Mouse (Mus musculus) gastrocnemius, adult 2 months (tissue): Measurements from ENCODE around the gene Snd1. TPM values are rescaled to one million over a fixed set of nuclear protein-coding genes. Genes with fewer than 3 reads are reported as not detected.

Experiments
- DNase-seq: peaks from one replicate; pipeline ENCODE4 v3.0.0; 2022
- H3K27ac ChIP-seq: fragments of 200-600 bp; 2 replicates; pipeline ENCODE4 v1.8.1; 2022; ENCODE audit warnings: mild to moderate bottlenecking
- H3K4me3 ChIP-seq: fragments of 200-600 bp; 2 replicates; pipeline ENCODE4 v1.8.1; 2022; ENCODE audit warnings: mild to moderate bottlenecking, moderate library complexity
- CTCF ChIP-seq: fragments of 200-600 bp; IDR thresholded peaks from 2 replicates; pipeline ENCODE4 v1.8.1; 2022; ENCODE audit warnings: antibody characterized with exemption, mild to moderate bottlenecking, moderate library complexity
- intact Hi-C: fragments of 180-260 bp; cut with DNase I; formaldehyde crosslinking; loops from one replicate; pipeline ENCODE4 v1.15.1; 2025
- total RNA-seq, 2 experiments: library from RNA; stranded (reverse); gene quantifications; 2 replicates each; pipeline ENCODE4 v1.2.3; 2021

Gene Snd1
- total RNA-seq, 2 experiments from 2014 or later, result 40.4 to 41.0 TPM

- H3K27ac ChIP-seq, result no peak overlapping the region
- TF ChIP-seq CTCF, result no peak
Measured at GRCm38 (mm10) chr6:28853654-28854053, 378.7 kb downstream of the Snd1 start.

GRCm38 (mm10) chr6:28854598-28854997 is 379.7 kb downstream of the Snd1 start:
- intact Hi-C loops, result no loop called here
- no peak for DNase-seq
- no peak overlapping the region for H3K4me3 ChIP-seq
- 0 out of 2 replicates have a peak overlapping the region, but pooled peaks have one; percentile 46 for H3K27ac ChIP-seq
- no peak for TF ChIP-seq CTCF

More at GRCm38 (mm10) chr6:28853654-28854053, 378.7 kb downstream of the Snd1 start:
- intact Hi-C loops, result no loop called here
- no peak overlapping the region for H3K4me3 ChIP-seq
- no peak for DNase-seq

- Histone ChIP-seq H3K4me3 (no peak overlapping the region), H3K27ac (peak overlapping the region; percentile 46; the same call in 1 of the 2 replicates)
- TF ChIP-seq CTCF, result no peak
- intact Hi-C loops, result no loop called here
- peak; percentile 34 for DNase-seq
Measured at GRCm38 (mm10) chr6:28855442-28855841, 380.5 kb downstream of the Snd1 start.

GRCm38 (mm10) chr6:28856789-28857188 is 381.9 kb downstream of the Snd1 start:
- TF ChIP-seq CTCF, result no peak
- H3K4me3 ChIP-seq, result no peak overlapping the region
- H3K27ac ChIP-seq, result no peak overlapping the region
- DNase-seq, result no peak
- intact Hi-C loops, result no loop called here

- H3K27ac ChIP-seq, result peak overlapping the region; percentile 1; the same call in 1 of the 2 replicates
- intact Hi-C loops, result no loop called here
- no peak for DNase-seq
- no peak for TF ChIP-seq CTCF
- H3K4me3 ChIP-seq, result no peak overlapping the region
Measured at GRCm38 (mm10) chr6:28857198-28858180, 382.6 kb downstream of the Snd1 start.

GRCm38 (mm10) chr6:28859094-28859493 is 384.2 kb downstream of the Snd1 start:
- no peak for TF ChIP-seq CTCF
- no peak overlapping the region for H3K27ac ChIP-seq
- intact Hi-C loops, result no loop called here
- H3K4me3 ChIP-seq, result no peak overlapping the region
- DNase-seq, result no peak

- TF ChIP-seq CTCF, result no peak
- intact Hi-C loops, result no loop called here
- no peak overlapping the region for H3K27ac ChIP-seq
- no peak for DNase-seq
- no peak overlapping the region for H3K4me3 ChIP-seq
Measured at GRCm38 (mm10) chr6:28860450-28860849, 385.5 kb downstream of the Snd1 start.

- Histone ChIP-seq H3K4me3 (no peak overlapping the region), H3K27ac (no peak overlapping the region)
- no peak for DNase-seq
- TF ChIP-seq CTCF, result no peak
- intact Hi-C loops, result no loop called here
Measured at GRCm38 (mm10) chr6:28860922-28861321, 386.0 kb downstream of the Snd1 start.

- H3K27ac ChIP-seq, result no peak overlapping the region
- intact Hi-C loops, result no loop called here
- no peak for DNase-seq
- H3K4me3 ChIP-seq, result no peak overlapping the region
- TF ChIP-seq CTCF, result no peak
Measured at GRCm38 (mm10) chr6:28862304-28862703, 387.4 kb downstream of the Snd1 start.

GRCm38 (mm10) chr6:28864684-28865083 is 389.7 kb downstream of the Snd1 start:
- no peak overlapping the region for H3K4me3 ChIP-seq
- no peak for TF ChIP-seq CTCF
- H3K27ac ChIP-seq, result peak overlapping the region; percentile 46
- DNase-seq, result peak; percentile 46
- intact Hi-C loops, result no loop called here

- H3K4me3 ChIP-seq, result no peak overlapping the region
- intact Hi-C loops, result no loop called here
- TF ChIP-seq CTCF, result no peak
- peak overlapping the region; percentile 46 for H3K27ac ChIP-seq
- DNase-seq, result no peak
Measured at GRCm38 (mm10) chr6:28865112-28865511, 390.2 kb downstream of the Snd1 start.

- DNase-seq, result no peak
- intact Hi-C loops, result no loop called here
- H3K4me3 ChIP-seq, result no peak overlapping the region
- TF ChIP-seq CTCF, result no peak
- no peak overlapping the region for H3K27ac ChIP-seq
Measured at GRCm38 (mm10) chr6:28866206-28866605, 391.3 kb downstream of the Snd1 start.

- no peak overlapping the region for H3K4me3 ChIP-seq
- no peak for TF ChIP-seq CTCF
- DNase-seq, result no peak
- no peak overlapping the region for H3K27ac ChIP-seq
- intact Hi-C loops, result no loop called here
Measured at GRCm38 (mm10) chr6:28867516-28868251, 392.7 kb downstream of the Snd1 start.
